Mouse (Mus musculus): Measurements from ENCODE around the gene Sh3bp5. TPM values are rescaled to one million over a fixed set of nuclear protein-coding genes. Genes with fewer than 3 reads are reported as not detected.

Sh3bp5 gene
- total RNA-seq, 2 experiments from 2014 or later, result 60.0 to 60.9 TPM

- peak in 1 of 2 experiments; percentile 54 for DNase-seq
Observed at GRCm38 (mm10) chr14:31343241-31343640, 92.6 kb downstream of the Sh3bp5 start.

- no peak for DNase-seq
Observed at GRCm38 (mm10) chr14:31337947-31338346, 97.9 kb downstream of the Sh3bp5 start.

- DNase-seq, result no peak
Observed at GRCm38 (mm10) chr14:31337406-31337805, 98.5 kb downstream of the Sh3bp5 start.

- peak; percentile 98 to 99 for DNase-seq
Observed at GRCm38 (mm10) chr14:31336369-31337155, 99.3 kb downstream of the Sh3bp5 start, which contains the start of gene Capn7. TSS of gene Capn7 (plus strand) at chr14:31336638.

- no peak for DNase-seq
Observed at GRCm38 (mm10) chr14:31335765-31336164, 100.1 kb downstream of the Sh3bp5 start.

GRCm38 (mm10) chr14:31330957-31331356, 104.9 kb downstream of the Sh3bp5 start:
- no peak for DNase-seq

GRCm38 (mm10) chr14:31329741-31330140, 106.1 kb downstream of the Sh3bp5 start:
- no peak for DNase-seq

- no peak for DNase-seq
Observed at GRCm38 (mm10) chr14:31327681-31328080, 108.2 kb downstream of the Sh3bp5 start.

- DNase-seq, result no peak
Observed at GRCm38 (mm10) chr14:31327196-31327595, 108.7 kb downstream of the Sh3bp5 start.

- no peak for DNase-seq
Observed at GRCm38 (mm10) chr14:31326770-31327169, 109.1 kb downstream of the Sh3bp5 start.

- no peak for DNase-seq
Observed at GRCm38 (mm10) chr14:31325551-31325950, 110.3 kb downstream of the Sh3bp5 start.

- no peak for DNase-seq
Observed at GRCm38 (mm10) chr14:31324851-31325250, 111.0 kb downstream of the Sh3bp5 start.

GRCm38 (mm10) chr14:31323849-31324792, 111.8 kb downstream of the Sh3bp5 start, which contains the start of gene Dnah1:
TSS of gene Dnah1 (minus strand) at chr14:31323896.
- DNase-seq, result peak; percentile 56 to 64

GRCm38 (mm10) chr14:31323189-31323588, 112.7 kb downstream of the Sh3bp5 start:
- no peak for DNase-seq

GRCm38 (mm10) chr14:31322191-31322590, 113.7 kb downstream of the Sh3bp5 start:
- no peak for DNase-seq

GRCm38 (mm10) chr14:31321181-31321580, 114.7 kb downstream of the Sh3bp5 start:
- no peak for DNase-seq

- no peak for DNase-seq
Observed at GRCm38 (mm10) chr14:31319546-31319945, 116.3 kb downstream of the Sh3bp5 start.

GRCm38 (mm10) chr14:31317754-31318153, 118.1 kb downstream of the Sh3bp5 start:
- no peak for DNase-seq

GRCm38 (mm10) chr14:31316613-31317012, 119.3 kb downstream of the Sh3bp5 start:
- no peak for DNase-seq

- no peak for DNase-seq
Observed at GRCm38 (mm10) chr14:31313192-31313591, 122.7 kb downstream of the Sh3bp5 start.
